Mouse (Mus musculus) fat pad, adult 2 months (tissue): ENCODE results near the gene 4930470P17Rik.

Source experiments
- DNase-seq: peaks from one replicate; pipeline ENCODE4 v3.0.0-alpha.2; 2011; ENCODE audit warnings: low read depth, low spot score; ENCODE audit errors: extremely low read depth

4930470P17Rik gene

DNA sequence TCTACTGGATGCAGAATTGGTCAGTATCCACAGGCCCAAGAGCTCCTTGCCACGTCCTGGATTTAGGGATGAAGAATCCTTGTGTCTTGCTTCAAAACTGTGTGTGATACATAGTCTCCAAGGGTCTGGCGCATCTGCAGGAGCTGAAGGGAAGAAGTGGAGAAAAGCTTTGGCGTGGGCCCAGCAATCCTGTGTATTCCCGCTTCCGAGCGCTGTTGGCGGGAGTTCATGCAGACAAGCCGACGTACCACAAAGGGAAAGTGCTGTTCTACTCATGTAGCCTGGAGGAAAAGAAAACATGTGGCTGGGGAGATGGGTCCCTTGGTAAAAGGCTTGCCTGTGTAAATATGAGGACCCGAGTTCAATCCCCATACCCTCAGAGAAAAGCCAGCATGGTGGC, 22.3 kb downstream of the 4930470P17Rik start:
- no peak for DNase-seq

DNA sequence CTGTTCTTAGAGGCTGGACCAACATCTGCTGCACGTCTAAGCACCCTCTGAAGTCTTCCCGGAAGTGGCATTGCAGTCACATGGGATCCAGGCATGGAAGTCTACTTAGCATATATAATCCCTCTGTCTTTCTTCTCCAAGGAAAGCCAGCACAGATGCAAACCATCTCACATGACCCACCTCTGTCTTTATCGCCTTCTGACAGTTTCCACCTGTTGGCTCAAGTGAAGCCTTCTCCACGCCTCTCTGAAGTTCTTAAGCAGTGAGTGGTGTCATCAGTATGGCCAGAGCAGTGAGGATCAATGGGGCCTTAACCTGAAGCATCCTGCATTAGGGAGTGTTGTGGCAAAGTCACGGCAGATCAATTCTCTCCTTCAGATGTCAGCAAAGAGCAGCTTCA, 23.2 kb downstream of the 4930470P17Rik start:
- no peak for DNase-seq

DNA sequence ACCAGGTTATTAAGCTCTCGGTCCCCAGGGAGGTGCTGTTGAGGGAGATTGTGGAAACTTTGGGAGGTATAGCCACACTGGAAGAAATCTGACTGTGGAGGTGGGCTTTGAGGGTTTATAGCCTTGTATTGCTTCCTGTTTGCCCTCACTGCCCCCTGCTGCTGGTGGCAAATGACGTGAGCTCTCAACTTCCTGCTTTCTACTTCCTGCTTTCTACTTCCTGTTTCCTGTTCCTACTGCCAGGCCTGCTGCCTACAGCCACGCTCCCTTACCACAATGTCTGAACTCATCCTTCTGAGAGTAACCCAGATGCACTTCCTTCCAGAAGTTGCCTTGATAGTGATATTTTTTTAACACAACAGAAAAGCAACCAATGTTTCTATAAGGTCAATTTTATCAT, 24.3 kb downstream of the 4930470P17Rik start:
- DNase-seq: no peak

DNA sequence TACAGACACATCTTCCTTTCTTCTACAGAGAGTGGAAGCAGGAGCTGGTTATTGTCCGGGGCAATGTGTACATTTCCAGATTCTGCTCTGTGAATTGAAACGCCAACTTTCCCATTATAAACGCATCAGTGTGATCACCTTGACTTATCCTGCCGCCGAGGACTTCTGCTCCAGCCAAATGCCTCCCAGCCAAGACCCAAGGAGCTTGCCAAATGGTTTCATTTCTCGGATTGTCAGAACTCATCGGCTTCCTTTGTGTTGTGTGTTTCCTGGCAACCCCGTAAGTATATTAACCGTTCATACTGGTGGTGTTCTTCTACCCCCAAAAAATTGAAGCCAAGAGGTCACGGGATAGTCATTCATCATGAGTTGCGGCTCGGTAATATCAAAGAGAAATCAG, 25.7 kb downstream of the 4930470P17Rik start:
- no peak for DNase-seq

DNA sequence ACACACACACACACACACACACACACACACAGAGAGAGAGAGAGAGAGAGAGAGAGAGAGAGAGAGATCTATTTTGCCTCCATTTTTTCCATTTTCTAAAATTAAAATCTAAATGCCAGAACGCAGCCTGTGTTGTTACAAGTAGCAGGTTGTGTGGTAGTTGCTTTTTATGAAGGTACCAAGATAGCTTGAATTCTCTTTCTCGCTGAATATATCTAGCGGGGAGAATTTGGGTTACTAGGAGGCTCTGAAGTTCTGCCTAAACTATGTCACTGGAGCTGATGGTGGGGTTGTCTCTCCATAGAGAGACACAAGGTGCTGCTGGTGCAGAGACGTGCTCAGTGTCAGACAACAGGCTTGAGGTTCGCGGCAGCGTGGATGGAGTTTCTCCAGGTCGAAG, 36.8 kb downstream of the 4930470P17Rik start:
- DNase-seq: no peak

DNA sequence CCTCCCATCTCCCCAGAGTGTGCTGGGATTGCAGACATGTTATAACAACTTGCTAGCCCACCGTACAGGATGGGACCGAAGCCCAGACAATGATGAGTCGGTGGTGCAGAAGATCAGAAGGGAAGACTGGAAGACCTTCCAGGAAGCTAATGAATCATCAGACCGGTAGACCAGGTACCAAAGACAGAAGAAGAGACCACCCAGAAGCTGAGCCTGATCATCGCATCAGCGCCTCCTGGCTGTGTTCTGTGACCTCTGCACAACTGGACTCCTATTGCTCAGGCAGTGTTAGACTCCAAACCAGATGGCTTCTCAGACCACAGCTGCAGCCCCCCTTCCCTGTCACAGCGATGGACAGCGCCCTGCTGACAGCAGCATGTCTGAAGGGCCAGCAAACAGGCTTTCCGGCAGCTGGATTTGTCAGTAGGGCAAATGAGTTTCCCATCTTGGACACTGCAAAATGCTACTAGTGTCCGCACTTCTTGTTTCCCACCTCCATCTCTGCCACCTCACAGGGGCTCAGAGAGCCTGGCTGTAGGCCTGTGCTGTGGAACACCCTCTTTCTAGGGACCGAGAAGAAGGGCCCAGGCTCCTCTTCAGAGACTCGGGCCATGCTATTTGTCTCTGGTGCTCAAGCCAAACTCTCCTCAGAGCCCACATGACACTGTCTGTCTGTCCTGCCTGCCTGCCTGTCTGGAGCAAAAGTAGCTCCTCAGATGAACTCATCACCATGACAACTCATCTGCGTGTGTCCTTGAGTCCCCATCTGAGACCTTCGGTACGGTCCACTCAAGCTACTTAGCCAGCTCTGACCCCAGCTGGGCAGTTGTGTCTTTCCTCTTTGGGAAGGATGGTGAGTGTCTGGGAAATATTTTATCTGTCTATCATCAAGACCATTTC, 37.6 kb downstream of the 4930470P17Rik start:
- DNase-seq: no peak

DNA sequence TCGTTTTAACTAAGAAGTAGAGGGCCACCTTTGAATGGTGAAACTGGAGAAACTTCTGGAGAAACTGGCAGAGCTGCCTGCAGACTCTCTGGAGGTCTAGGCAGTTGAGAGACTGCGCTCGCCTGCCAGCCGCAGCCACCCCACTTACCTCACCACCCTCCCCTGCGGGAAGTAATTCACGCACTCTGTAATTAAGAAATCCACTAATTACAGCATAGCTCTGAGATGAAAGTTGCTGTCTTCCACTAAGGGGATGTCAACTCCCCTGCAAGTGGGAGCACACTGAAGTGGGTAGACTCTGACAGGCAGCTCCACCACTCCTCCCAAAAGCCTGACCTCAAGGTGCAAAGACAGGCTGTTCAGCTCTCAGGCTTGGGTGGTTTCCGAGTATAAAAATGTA, 49.7 kb downstream of the 4930470P17Rik start:
- no peak for DNase-seq

DNA sequence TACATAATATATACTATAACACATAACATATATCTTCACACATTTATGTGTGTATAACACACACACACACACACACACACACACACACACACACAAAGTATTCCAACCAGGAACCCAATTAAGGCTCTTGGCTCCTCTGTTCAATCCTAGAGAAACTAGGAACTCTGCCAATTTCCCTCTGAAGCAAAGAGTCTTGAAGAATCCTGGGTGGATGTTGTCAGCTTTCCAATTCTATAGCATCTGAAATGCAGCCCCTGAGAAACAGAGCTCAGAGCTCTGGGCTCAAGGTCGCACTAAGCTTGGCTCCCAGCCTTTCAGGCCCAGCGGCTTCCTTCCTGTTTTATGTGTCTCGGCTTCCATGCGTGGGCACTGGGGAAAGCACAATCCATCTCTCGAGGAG, 51.6 kb downstream of the 4930470P17Rik start:
- no peak for DNase-seq

DNA sequence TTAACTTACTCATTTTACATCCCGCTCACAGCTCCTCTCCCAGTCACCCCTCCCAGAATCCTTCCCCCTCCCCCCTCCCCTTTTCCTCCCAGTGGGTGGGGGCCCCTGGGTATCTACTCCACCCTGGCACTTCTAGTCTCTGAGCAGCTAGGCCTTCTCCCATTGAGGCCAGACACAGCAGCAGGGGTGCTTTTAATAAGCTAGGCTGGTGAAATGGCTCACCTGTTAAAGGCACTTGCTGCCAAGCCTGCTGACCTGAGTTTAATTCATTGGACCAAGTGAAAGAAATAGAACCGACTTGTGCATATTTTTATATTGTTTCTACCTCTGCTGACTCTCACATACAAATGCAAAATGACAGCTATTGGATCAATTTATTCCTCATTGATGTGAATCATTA, 52.7 kb downstream of the 4930470P17Rik start:
- no peak for DNase-seq

DNA sequence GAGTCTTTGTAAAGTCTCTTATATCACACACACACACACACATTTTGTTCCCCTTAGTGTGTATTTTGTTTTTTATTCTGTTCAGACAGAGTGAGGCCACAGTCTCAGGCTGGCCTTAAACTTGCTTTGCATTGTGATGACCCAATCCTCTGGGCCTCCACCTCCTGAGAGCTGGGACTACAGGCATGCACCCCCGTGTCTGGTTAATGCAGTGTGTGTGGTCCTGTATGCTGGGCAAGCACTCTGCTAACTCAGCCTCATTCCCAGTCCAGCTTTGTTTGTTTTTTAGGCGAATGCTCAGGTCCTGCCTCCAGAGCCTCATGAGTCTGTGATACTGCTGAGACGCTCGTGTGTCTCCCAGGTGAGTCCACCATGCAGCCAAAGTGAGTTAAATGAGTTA, 53.8 kb downstream of the 4930470P17Rik start:
- no peak for DNase-seq

DNA sequence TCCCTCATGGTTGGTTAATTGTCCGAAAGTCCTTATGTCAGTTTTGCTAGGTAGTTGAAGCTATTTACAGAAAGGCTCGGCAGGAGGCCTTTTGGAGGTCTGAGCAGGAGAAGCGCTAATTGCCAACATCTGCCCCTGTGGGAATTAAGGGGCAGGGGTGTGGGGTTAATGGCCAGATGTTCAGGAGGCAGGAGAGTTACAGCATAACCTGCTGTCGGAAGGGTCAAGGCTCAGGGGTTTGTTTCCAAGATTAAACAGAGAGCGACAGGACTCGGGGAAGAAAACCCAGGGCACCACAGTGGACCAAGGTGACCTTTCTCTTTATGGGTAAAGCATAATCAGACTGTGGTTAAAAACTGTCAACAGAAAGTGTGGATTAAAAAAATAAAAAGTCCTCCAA, 54.3 kb downstream of the 4930470P17Rik start:
- DNase-seq: no peak

DNA sequence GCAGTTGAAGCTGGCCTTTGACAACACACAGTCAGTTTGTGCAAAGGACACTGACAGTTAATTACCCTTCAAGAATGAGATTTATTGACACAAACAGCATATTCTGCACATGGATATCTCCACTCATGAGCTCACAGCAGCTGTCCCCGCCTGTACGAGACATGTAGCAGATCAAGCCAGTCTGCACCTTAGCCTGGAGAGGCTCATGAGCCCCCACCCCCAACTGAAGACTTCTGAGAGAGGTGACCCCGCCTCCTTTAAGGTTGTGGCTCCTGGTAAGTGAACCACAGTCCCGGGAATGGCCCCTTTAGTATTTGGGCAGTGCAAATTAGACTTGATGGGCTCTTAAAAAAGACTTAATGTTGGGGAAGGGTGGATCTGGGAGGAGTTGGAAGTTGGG, 56.1 kb downstream of the 4930470P17Rik start:
- DNase-seq: no peak

DNA sequence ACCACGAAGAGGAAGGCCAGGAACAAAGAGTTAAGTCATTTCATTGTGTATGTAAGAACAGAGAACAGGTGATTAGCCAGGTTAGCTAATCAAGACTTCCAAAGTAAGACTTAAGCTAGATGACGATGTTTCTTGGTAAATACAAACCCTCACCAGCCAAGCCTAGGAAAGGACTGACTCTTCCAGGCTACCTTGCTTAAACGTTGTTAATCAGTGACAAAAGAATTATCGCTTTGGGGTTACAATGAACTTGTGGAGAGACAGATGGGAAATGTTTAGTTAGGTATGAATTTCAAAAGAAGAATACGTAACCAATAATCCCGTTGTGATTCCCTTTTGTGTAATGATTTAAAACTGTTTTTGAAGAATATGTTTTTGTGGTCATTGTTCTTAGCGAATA, 56.9 kb downstream of the 4930470P17Rik start:
- DNase-seq: peak; percentile 28

DNA sequence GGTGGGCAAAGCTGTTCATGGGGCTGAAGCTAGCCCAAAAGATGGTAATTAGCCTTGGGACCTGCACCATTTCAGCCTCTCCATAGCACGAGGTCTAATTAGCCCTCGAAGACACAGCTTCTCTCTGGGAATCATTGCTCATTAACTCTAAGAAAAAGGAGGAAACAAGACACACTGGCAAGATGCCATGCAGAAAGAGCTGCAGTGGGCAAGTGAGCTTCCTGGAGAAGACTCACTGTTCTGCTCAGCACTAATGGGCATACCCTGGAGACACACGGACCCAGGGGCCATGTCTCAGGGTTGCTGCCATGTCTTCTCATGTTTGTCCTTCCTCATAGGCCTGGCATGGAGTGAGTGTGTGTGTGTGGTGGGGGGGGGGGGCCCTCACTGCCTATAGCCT, 57.7 kb downstream of the 4930470P17Rik start:
- DNase-seq: no peak

DNA sequence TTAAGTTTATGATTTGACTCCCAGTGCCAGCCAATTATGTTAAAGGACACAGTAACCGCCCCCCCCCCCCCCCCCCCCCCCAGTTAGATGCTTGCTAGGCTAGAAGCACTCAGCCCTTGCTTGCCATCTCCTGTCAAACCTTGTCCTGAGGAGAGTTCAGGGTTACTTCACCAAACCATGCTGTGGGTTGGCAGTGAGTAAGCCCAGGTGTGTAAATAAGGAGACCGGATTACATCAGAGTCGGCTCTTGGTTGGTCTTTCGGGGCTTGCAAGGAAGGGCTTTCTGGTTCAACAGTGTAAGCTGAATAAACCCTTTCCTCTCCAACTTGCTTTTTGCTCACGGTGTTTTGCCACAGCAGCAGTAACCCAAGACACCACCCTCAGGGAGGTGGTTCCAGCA, 58.2 kb downstream of the 4930470P17Rik start:
- no peak for DNase-seq

DNA sequence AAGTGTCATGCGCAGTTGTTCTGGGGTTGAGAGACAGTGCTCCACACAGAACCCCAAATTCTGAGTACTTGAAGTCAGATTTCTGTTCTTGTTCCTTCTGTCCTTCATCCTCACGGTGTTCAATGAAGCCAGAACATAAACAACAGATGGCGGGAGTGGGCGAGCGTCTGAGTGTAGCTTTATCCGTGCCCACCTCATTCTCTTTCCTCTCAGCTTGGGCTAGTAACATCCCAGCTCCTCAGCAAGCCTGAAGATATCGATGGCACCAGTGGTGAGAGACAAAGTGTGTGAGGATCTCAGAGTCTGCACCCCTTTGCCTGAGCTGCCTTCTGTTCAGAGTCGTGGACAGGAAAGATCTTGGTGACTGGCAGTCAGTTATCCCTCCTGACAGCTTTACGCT, 62.6 kb downstream of the 4930470P17Rik start:
- no peak for DNase-seq

DNA sequence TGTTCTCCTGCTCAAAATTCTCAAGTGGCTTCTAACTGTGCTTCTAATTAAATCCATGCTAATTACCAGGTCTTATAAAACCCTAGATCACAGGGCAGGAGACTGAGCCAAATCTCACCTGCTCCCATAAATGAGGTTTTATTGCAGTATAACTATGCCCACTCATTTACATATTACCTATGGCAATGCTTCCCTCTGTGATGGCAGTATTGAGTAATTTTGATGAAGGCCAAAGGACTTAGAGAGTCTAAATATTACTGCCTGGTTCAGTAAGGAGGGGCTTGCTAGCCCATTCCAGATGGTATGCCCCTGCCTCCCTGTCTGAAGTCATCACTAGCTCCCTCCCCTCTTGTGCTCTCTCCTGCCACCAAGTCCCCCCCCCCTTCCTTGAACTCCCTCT, 66.0 kb downstream of the 4930470P17Rik start:
- no peak for DNase-seq

DNA sequence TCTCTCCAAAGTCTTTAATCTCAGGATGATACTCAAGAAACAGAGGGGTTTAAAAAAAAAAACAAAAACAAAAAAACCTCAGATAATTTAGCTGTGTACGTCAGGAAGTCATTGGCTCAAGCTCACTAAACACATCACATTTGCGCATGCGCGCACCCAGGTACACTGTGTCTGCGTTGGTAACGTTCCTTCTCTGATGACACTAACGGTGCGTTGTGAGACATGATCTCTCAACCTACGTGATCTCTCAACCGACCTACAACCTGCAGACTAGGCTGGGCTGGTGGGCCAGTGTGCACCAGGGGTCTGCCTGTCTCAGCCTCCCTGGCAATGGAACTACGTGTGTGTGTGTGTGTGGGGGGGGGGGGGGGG, 67.0 kb downstream of the 4930470P17Rik start:
- no peak for DNase-seq

DNA sequence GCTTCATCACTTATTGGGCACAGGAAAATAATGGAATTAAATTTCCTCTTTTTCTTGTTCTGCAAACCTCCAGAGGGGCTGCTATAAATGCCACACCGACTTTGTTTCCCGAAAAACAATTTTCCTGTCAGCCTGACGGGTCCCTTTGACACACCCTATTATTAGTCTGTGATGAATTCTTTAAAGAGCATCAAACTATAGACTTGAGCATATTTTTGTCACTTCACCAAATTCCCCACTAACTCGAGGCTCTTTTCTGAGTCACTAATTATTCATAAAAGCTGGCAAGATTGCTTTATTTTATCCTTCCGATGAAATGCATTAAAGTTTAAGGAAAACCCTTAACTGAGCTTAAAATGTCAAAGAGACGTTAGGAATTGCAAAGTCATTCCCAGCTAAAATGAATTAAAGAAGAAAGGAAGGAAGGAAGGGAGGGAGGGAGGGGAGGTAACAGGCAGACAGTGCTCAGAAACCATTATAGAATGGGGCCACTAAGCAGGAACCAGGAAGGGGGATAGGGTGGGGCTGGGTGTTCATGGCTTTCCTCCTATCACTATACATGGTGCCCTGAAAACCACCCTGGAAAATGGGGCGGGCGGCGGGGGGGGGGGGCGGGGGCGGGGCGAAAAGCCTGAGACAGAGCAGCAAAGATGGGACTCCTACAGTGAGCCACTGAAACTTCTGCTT, 67.6 kb downstream of the 4930470P17Rik start:
- DNase-seq: no peak

DNA sequence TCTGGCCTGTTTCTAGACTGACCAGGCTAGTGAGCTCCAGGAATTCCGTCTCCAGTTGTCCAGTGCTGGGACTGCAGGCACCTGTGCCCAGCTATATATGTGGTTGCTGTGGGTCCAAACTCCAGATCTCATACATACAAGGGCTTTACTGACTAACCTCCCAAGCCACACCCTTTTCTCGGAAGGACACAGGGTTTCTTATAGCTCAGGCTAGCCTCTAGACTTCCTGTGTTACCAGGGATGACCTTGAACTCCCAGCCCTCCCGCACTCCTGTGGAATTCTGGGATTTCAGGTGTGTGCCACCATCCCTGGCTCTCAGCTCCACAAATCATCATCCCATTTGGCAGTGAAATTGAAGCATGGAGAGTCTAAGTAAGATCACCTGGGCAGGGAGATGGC, 71.6 kb downstream of the 4930470P17Rik start:
- DNase-seq: no peak

DNA sequence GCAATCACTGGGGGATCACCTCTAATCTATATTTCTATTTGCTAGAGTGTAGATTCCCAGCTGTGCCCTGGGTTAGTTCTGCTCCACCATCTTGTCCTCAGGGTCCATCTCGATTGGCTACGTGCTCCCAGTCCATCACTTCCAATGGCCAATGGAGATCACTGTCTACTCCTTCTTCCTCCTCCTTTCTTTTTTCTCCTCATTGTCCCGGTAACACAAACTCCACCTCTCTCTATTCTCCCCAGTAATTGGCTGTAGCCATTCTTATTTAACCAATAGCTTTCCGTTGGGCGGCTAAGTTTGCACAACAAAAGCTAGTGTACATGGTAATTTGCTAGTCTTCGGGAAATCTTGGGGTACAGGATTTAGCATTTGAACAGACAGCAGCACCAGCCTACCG, 72.1 kb downstream of the 4930470P17Rik start:
- no peak for DNase-seq
